Mouse (Mus musculus) monocyte, adult 59 days (primary cell): ENCODE results near the gene Gm10563. TPM values are rescaled to one million over a fixed set of nuclear protein-coding genes. Genes with fewer than 3 reads are reported as not detected.

Source experiments
- total RNA-seq, 2 experiments: library from RNA; stranded (reverse); gene quantifications; one replicate each; pipeline ENCODE4 v1.2.4; 2023

The Gm10563 gene
- total RNA-seq, result not detected

GRCm38 (mm10) chr4:155645308-155645707 is at the start of gene Gm10563:
Gm10563 (minus strand) TSS chr4:155645408.

DNA sequence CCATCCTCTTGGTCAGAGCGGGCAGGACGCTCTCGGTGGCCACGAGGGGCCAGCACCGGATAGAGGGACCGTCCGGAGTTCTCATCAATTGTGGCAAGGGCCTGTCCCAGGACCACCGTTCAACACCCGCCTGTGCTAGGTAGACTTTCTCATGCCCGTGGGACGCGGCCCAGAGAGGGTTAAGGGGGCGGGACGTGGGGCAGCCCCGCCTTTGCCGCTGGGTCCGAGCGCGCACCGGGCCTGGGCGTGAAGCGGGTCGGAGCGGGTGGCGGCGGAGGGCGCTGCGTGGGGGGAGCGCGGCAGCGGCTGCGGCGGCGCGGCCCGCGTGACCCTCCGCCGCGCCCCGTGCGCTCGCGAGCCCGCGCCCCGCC is 48.9 kb upstream of the Gm10563 start, which contains the start of gene Fndc10:
TSS of gene Fndc10 (plus strand) at position 232 of the 371 bp plus-strand sequence.

DNA sequence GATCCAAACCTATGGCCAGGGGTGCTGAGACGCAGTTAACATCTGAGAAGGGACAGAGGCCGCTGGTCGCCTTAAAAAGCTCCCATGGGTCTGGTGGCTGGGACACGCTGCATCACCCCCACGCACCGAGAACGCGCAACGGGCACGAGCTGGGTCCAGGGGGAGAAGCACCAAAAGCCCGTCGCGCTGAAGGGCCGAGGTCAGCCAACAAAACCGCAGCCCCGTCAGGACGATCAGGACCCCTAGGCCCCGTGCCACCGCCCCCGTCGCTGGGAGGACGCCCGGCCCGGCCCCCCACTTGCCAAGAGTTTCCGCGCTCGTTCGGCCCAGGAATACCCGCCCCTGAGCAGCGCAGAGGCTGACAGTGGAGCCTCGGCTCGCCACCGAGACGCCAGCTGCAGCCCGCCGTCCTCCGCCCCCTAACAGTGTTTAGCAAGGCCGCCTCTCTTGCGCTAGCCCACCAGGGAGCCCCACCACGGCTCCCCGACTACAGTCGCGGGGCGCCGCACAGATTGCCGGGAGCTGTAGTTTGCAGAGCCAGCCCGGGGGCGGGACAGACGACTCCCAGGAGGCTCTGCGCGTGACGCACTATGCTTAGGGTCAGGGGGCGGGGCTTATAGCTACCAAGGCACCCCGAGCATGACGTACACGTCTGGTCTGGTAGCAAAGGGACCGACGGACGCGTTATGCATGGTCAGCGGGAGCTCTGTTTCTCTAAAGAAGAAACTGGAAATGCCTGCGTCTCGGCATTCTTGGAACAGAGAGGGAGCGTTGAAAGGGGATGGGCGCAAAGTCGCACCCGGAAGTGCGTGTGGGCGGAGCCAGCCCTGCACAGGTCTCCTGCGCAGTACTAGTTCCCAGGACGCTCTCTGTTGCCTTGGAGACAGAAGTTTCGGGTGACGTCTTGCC is 23.7 kb upstream of the Gm10563 start, which contains the start of gene Mib2:
TSS of gene Mib2 (minus strand) at position 510 of the 909 bp plus-strand sequence.

GRCm38 (mm10) chr4:155653086-155653450 is 7.9 kb upstream of the Gm10563 start, which contains the start of gene Mmp23:
Mmp23 (minus strand) TSS chr4:155653384.

DNA sequence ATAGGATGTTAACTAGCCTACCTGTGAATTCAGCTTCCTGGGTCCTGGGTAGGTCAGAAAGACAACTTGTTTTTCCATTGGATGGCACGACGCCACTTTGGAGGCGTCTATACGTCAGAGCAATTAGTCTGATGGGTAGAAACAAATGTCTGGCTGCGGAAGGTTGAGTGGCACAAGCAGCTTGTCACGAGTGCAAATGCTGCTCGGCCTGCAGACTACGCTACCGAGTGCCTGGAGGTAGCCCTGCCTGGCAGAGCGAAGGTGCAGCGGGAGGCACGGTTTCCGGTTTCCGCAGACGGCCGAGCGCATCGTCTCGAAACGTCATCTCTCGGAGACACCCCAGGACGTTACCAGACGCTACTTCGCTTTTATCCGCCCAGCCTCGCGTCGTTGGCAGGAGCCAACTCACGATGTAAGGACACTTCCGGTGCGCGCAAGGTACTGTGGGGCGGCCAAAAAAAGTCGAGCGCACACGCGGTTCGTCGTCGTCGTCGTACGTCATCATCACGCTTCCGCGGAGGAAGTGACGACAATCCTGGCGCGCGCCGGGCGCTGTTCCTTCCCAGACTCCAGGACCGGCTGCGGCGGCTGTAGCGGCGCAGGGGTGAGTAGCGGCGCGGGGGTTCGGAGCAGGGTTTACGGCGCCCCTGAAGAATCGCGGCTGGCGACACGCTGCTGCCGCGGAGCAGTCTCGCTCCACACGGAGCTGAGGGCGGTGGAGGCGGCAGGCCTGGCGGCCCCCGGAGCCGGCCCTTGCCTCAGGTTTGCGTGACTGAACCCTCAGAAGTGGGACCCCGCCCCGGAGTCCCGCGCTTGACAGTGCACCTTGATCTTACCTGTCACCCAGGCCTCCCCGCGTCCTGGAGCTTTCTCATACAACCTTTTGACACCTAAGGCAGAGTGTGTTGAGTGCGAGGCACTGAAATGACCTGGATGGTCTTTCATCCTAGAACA is 20.6 kb downstream of the Gm10563 start, which contains the start of gene Cdk11b:
TSS of gene Cdk11b (plus strand) at position 517 of the 954 bp plus-strand sequence.

GRCm38 (mm10) chr4:155601091-155601996 is 43.9 kb downstream of the Gm10563 start, which contains the start of gene Slc35e2:
Slc35e2 (plus strand) TSS chr4:155601416.

Other genes with a start within 250 kb of the Gm10563 start
- gene Gabrd, start 247.3 kb downstream of the Gm10563 start, total RNA-seq, result not detected
- gene Cfap74, start 236.2 kb downstream of the Gm10563 start, total RNA-seq, result under 1 TPM in 1 of 2 experiments, not detected in 1; 0.21 TPM
- gene Tmem52, start 176.3 kb downstream of the Gm10563 start, total RNA-seq, result not detected
- gene Gnb1, start 154.0 kb downstream of the Gm10563 start, total RNA-seq, result 100 to 1,000 TPM; 329 to 370 TPM
- gene Nadk, start 83.0 kb downstream of the Gm10563 start, total RNA-seq, result 100 to 1,000 TPM; 507 to 539 TPM
- 10 to 100 TPM; 14.0 to 16.4 TPM for gene Slc35e2, start 44.0 kb downstream of the Gm10563 start, total RNA-seq
- 100 to 1,000 TPM in 1 of 2 experiments, 10 to 100 TPM in 1; 95.9 to 117 TPM for gene Cdk11b, start 20.6 kb downstream of the Gm10563 start, total RNA-seq
- gene Mmp23, start 8.0 kb upstream of the Gm10563 start, total RNA-seq, result under 1 TPM in 1 of 2 experiments, not detected in 1; 0.36 TPM
- 10 to 100 TPM; 39.5 to 42.6 TPM for gene Mib2, start 23.8 kb upstream of the Gm10563 start, total RNA-seq
- gene Fndc10, start 48.9 kb upstream of the Gm10563 start, total RNA-seq, result 1 to 10 TPM; 2.2 to 2.7 TPM
- gene Ssu72, start 59.4 kb upstream of the Gm10563 start, total RNA-seq, result 10 to 100 TPM; 73.7 to 74.0 TPM
- 1 to 10 TPM in 1 of 2 experiments, under 1 TPM in 1; 0.88 to 1.4 TPM for gene Tmem240, start 89.4 kb upstream of the Gm10563 start, total RNA-seq
- 10 to 100 TPM; 24.2 to 24.6 TPM for gene Atad3a, start 115.7 kb upstream of the Gm10563 start, total RNA-seq
- gene Vwa1, start 129.3 kb upstream of the Gm10563 start, total RNA-seq, result under 1 TPM in 1 of 2 experiments, not detected in 1; 0.21 TPM
- gene Tmem88b, start 140.5 kb upstream of the Gm10563 start, total RNA-seq, result not detected
- gene Ankrd65, start 145.0 kb upstream of the Gm10563 start, total RNA-seq, result not detected
- 10 to 100 TPM; 51.0 to 54.8 TPM for gene Mrpl20, start 157.5 kb upstream of the Gm10563 start, total RNA-seq
- gene Ccnl2, start 167.1 kb upstream of the Gm10563 start, total RNA-seq, result 100 to 1,000 TPM; 158 to 164 TPM
- 10 to 100 TPM; 58.6 to 66.6 TPM for gene Aurkaip1, start 185.9 kb upstream of the Gm10563 start, total RNA-seq
- 1 to 10 TPM in 1 of 2 experiments, under 1 TPM in 1; 0.50 to 1.3 TPM for gene Mxra8, start 194.3 kb upstream of the Gm10563 start, total RNA-seq
- gene Dvl1, start 202.0 kb upstream of the Gm10563 start, total RNA-seq, result 10 to 100 TPM; 41.4 to 45.3 TPM
- under 1 TPM; 0.58 to 0.84 TPM for gene Tas1r3, start 218.0 kb upstream of the Gm10563 start, total RNA-seq
- gene Cptp, start 224.0 kb upstream of the Gm10563 start, total RNA-seq, result 10 to 100 TPM in 1 of 2 experiments, 1 to 10 TPM in 1; 7.6 to 15.4 TPM
- gene Ints11, start 224.1 kb upstream of the Gm10563 start, total RNA-seq, result 10 to 100 TPM; 32.4 to 38.0 TPM
- gene Pusl1, start 246.4 kb upstream of the Gm10563 start, total RNA-seq, result 10 to 100 TPM; 23.1 to 25.2 TPM
- gene Acap3, start 246.4 kb upstream of the Gm10563 start, total RNA-seq, result 10 to 100 TPM; 57.8 to 64.3 TPM